Mouse (Mus musculus) thymus, adult 2 months (tissue): ENCODE data around the gene Pimreg. TPM values are rescaled to one million over a fixed set of nuclear protein-coding genes. Genes with fewer than 3 reads are reported as not detected.

Experiments used
- DNase-seq: peaks from one replicate; pipeline ENCODE4 v3.0.0; 2021
- H3K27ac ChIP-seq: fragments of 200-500 bp; 2 replicates; pipeline ENCODE4 v1.5.1; 2012; ENCODE audit warnings: low read length, control low read depth; ENCODE audit not compliant: control insufficient read depth, insufficient read depth
- H3K27me3 ChIP-seq: fragments of 200-500 bp; 2 replicates; pipeline ENCODE4 v1.6.1; 2012; ENCODE audit warnings: mild to moderate bottlenecking, low read length, moderate library complexity, mixed read lengths; ENCODE audit not compliant: control insufficient read depth, insufficient read depth
- H3K36me3 ChIP-seq: fragments of 200-500 bp; 2 replicates; pipeline ENCODE4 v1.6.1; 2012; ENCODE audit warnings: mild to moderate bottlenecking, low read length, moderate library complexity; ENCODE audit not compliant: control insufficient read depth, insufficient read depth
- H3K4me1 ChIP-seq: fragments of 200-500 bp; replicated peaks from 2 replicates; pipeline ENCODE4 v1.6.1; 2012; ENCODE audit warnings: low read length; ENCODE audit not compliant: control insufficient read depth, insufficient read depth
- H3K4me3 ChIP-seq: fragments of 200-500 bp; 2 replicates; pipeline ENCODE4 v1.5.1; 2012; ENCODE audit warnings: mild to moderate bottlenecking, low read length, control low read depth, moderate library complexity; ENCODE audit not compliant: control insufficient read depth, insufficient read depth
- CTCF ChIP-seq: fragments of 200-500 bp; IDR thresholded peaks from 2 replicates; pipeline ENCODE4 v1.5.1; 2012; ENCODE audit warnings: mild to moderate bottlenecking, control low read depth, low read length, moderate library complexity, borderline replicate concordance; ENCODE audit not compliant: control insufficient read depth, poor library complexity, insufficient read depth; ENCODE audit errors: extremely low read depth
- POLR2A ChIP-seq: fragments of 200-500 bp; IDR thresholded peaks from 2 replicates; pipeline ENCODE4 v1.6.1; 2012; ENCODE audit warnings: mild to moderate bottlenecking, low read length, control low read depth, moderate library complexity; ENCODE audit not compliant: control insufficient read depth, poor library complexity, insufficient read depth; ENCODE audit errors: extremely low read depth
- WGBS: fragments of 180-500 bp; shearing (Covaris S2); methylation state at CpG from one replicate; pipeline ENCODE4 v1.1.7; 2018; 5-methylcytosine and 5-hydroxymethylcytosine counted together
- polyA plus RNA-seq: library from polyadenylated mRNA; depleted of rRNA; stranded (reverse); fragments of >200 nt; gene quantifications from 2 replicates; pipeline ENCODE4 v1.2.3, GENCODE M21; 2012

Pimreg gene
- polyA plus RNA-seq, 1 experiment, result 40.8 TPM

- WGBS, result 90% methylated on average over 9 of the region's 9 CpGs
- H3K27me3 ChIP-seq, result no peaks in the 10 kb centered on the region
- no peaks in the 10 kb centered on the region for H3K36me3 ChIP-seq
- no peak for TF ChIP-seq CTCF
- no peak for TF ChIP-seq POLR2A
- H3K4me1 ChIP-seq, result peaks cover 15% of the 10 kb centered on the region
- no peak overlapping the region for H3K4me3 ChIP-seq
- no peak for DNase-seq
- H3K27ac ChIP-seq, result no peak overlapping the region
Observed at GRCm38 (mm10) chr11:72003171-72003570, 38.7 kb upstream of the Pimreg start.

GRCm38 (mm10) chr11:72005547-72005946, 36.3 kb upstream of the Pimreg start:
- peaks cover 13% of the 10 kb centered on the region for H3K4me1 ChIP-seq
- WGBS, result 95% methylated on average over 6 of the region's 6 CpGs
- H3K4me3 ChIP-seq, result no peak overlapping the region
- no peak overlapping the region for H3K27ac ChIP-seq
- no peaks in the 10 kb centered on the region for H3K36me3 ChIP-seq
- TF ChIP-seq CTCF (no peak), POLR2A (no peak)
- no peaks in the 10 kb centered on the region for H3K27me3 ChIP-seq
- DNase-seq, result no peak

DNA sequence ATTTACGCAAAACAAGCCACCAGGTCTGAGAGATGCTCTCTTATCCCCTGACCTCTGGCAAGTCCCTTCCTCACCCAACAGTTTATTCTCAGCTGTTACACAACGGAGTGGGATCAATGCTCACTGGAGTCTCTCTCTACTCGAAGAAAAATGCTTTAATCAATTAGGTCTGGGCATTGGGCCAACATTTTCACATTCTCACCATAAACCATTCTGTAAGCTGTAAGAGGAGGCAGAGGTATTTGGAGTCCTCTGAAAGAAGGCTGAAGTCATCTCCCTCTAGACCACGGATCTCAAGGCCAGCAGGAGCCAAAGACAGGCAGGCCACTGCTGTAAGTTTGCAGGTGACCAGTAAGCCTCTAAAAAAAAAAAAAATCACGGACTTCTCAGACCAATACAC, 31.5 kb upstream of the Pimreg start:
- 76% methylated on average over 5 of the region's 5 CpGs for WGBS
- no peaks in the 10 kb centered on the region for H3K36me3 ChIP-seq
- no peaks in the 10 kb centered on the region for H3K27me3 ChIP-seq
- H3K27ac ChIP-seq, result no peak overlapping the region
- H3K4me1 ChIP-seq, result peaks cover 3% of the 10 kb centered on the region; the same call in 1 of the 2 replicates
- TF ChIP-seq POLR2A (no peak), CTCF (no peak)
- H3K4me3 ChIP-seq, result no peak overlapping the region
- DNase-seq, result no peak

DNA sequence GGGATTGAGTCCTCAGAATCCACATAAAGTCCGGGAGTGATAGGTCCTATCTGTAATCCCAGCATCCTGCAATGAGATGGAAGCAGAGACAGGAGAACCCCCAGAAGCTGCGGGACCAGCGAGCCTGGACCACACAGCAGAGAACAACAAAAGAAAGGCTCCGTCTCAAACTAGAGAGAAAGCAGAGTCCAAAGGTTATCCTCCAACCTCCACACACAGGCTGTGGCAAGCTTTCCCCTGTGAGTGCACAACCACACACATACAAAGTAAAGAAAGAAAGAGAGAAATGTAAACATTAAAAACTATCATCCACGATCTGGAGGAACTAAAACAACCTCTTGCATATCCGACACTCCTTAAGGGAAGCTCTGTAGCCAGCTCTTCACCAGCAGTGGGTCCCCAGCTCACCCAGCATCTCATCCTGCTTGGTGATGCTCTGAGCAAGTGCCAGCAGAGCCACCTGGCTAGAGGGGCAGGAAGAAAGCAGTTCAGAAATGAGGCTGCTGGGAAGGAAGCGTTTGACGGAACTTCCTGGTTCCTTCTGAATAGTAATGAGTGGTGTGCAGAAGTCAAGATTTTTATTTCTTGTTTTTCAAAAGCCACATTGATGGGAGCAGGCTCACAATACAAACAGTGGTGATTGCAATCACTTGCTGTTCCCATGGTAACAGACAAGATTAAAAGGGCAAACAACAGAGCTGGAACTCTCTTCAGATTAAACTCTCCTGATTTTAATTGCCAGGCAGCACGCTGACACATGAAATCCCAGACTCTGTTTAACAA, 30.7 kb upstream of the Pimreg start:
- Histone ChIP-seq H3K4me1 (peaks cover 3% of the 10 kb centered on the region; the same call in 1 of the 2 replicates), H3K27me3 (no peaks in the 10 kb centered on the region), H3K4me3 (no peak overlapping the region), H3K36me3 (no peaks in the 10 kb centered on the region), H3K27ac (no peak overlapping the region)
- no peak for DNase-seq
- TF ChIP-seq CTCF, result no peak
- no peak for TF ChIP-seq POLR2A
- WGBS, result 59% methylated on average over 9 of the region's 9 CpGs

GRCm38 (mm10) chr11:72011955-72012354, 29.9 kb upstream of the Pimreg start:
- Histone ChIP-seq H3K4me1 (peaks cover 3% of the 10 kb centered on the region; the same call in 1 of the 2 replicates), H3K27me3 (no peaks in the 10 kb centered on the region), H3K27ac (no peak overlapping the region), H3K4me3 (no peak overlapping the region), H3K36me3 (no peaks in the 10 kb centered on the region)
- DNase-seq, result no peak
- TF ChIP-seq CTCF (no peak), POLR2A (no peak)
- WGBS, result 86% methylated on average over 1 of the region's 1 CpGs

DNA sequence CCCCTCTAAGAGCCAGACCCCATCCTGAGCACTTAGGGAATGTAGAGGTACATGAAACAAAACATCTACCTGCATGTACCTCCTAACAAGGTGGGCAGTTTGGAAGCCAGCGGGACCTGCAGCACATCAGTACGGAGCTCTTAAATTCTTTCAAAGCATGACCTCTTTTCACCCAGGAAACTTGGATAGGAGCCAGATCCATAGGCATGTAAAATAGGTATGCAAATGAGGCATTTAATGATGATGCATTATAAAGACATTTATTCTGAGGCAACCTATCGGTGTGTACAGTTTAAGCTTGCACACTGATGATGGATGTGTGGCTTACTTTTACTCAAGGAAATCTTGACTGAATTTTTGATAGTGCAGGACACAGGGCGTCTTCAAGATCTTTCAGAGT, 27.2 kb upstream of the Pimreg start:
- TF ChIP-seq POLR2A (no peak), CTCF (no peak)
- no peaks in the 10 kb centered on the region for H3K27me3 ChIP-seq
- H3K27ac ChIP-seq, result no peak overlapping the region
- no peak for DNase-seq
- no peak overlapping the region for H3K4me3 ChIP-seq
- H3K36me3 ChIP-seq, result no peaks in the 10 kb centered on the region
- peaks cover 3% of the 10 kb centered on the region; the same call in 1 of the 2 replicates for H3K4me1 ChIP-seq
- 91% methylated on average over 4 of the region's 4 CpGs for WGBS
